Mouse (Mus musculus): ENCODE data around the gene Hook2.

Hook2 gene

GRCm38 (mm10) chr8:84973079-84973478 lies 17.3 kb upstream of the Hook2 start:
- DNase-seq (ENCODE audit: low read depth, low spot score): no peak

- no peak for DNase-seq (ENCODE audit: low read depth, low spot score)
Observed at GRCm38 (mm10) chr8:84973803-84974542, 16.4 kb upstream of the Hook2 start.

- DNase-seq (ENCODE audit: low read depth, low spot score): no peak
Observed at GRCm38 (mm10) chr8:84974543-84975142, 15.8 kb upstream of the Hook2 start.

GRCm38 (mm10) chr8:84975434-84975833 lies 15.0 kb upstream of the Hook2 start:
- DNase-seq (ENCODE audit: low read depth, low spot score): no peak

- DNase-seq (ENCODE audit: low read depth, low spot score): peak; percentile 73
Observed at GRCm38 (mm10) chr8:84976031-84976762, 14.2 kb upstream of the Hook2 start.

- DNase-seq (ENCODE audit: low read depth, low spot score): no peak
Observed at GRCm38 (mm10) chr8:84976763-84977434, 13.5 kb upstream of the Hook2 start.

- no peak for DNase-seq (ENCODE audit: low read depth, low spot score)
Observed at GRCm38 (mm10) chr8:84977435-84978247, 12.8 kb upstream of the Hook2 start.

- DNase-seq (ENCODE audit: low read depth, low spot score): no peak
Observed at GRCm38 (mm10) chr8:84978248-84978940, 12.0 kb upstream of the Hook2 start, which contains the start of gene Junb. Gene Junb, minus strand, starts transcription at chr8:84978718.

- peak; percentile 82 for DNase-seq (ENCODE audit: low read depth, low spot score)
Observed at GRCm38 (mm10) chr8:84979599-84980421, 10.6 kb upstream of the Hook2 start.

- no peak for DNase-seq (ENCODE audit: low read depth, low spot score)
Observed at GRCm38 (mm10) chr8:84980622-84981358, 9.6 kb upstream of the Hook2 start.

GRCm38 (mm10) chr8:84981644-84982498 lies 8.5 kb upstream of the Hook2 start:
- no peak for DNase-seq (ENCODE audit: low read depth, low spot score)

GRCm38 (mm10) chr8:84982499-84983011 lies 7.8 kb upstream of the Hook2 start:
- no peak for DNase-seq (ENCODE audit: low read depth, low spot score)

GRCm38 (mm10) chr8:84984294-84985048 lies 5.9 kb upstream of the Hook2 start:
- no peak for DNase-seq (ENCODE audit: low read depth, low spot score)

- no peak for DNase-seq (ENCODE audit: low read depth, low spot score)
Observed at GRCm38 (mm10) chr8:84985049-84985683, 5.2 kb upstream of the Hook2 start.

GRCm38 (mm10) chr8:84985684-84986378 lies 4.6 kb upstream of the Hook2 start:
- DNase-seq (ENCODE audit: low read depth, low spot score): peak; percentile 84

GRCm38 (mm10) chr8:84986379-84986945 lies 3.9 kb upstream of the Hook2 start:
- no peak for DNase-seq (ENCODE audit: low read depth, low spot score)

Data from brain, embryonic 18.5 days (tissue).